Mouse (Mus musculus) c-Kit-positive CD71-positive TER-119-negative erythroid progenitor cells, embryonic 14.5 days (primary cell): ENCODE measurements at regions not wholly inside any gene's neighbourhood (a gene's known extent, or its start where the extent isn't known, plus 50 kb on each side); places are given as distances from the start of the nearest gene placed in this dataset.
"Not testable (repeated sequence)": the region's sequence is repeated elsewhere in the genome, so short reads cannot be mapped to it uniquely, and the experiment has no call there.

ENCODE experiments used
- DNase-seq: peaks from one replicate; pipeline ENCODE4 v3.0.0-alpha.2; 2013; ENCODE audit warnings: low read depth

- no peak for DNase-seq
Measured at GRCm38 (mm10) chr1:47299311-47299710, 406.7 kb upstream of the Slc39a10 start.

GRCm38 (mm10) chr1:47285639-47286038 lies 393.0 kb upstream of the Slc39a10 start:
- DNase-seq, result no peak

- no peak for DNase-seq
Measured at GRCm38 (mm10) chr1:47278321-47279020, 385.8 kb upstream of the Slc39a10 start.

- peak; percentile 1 for DNase-seq
Measured at GRCm38 (mm10) chr1:47277839-47278238, 385.2 kb upstream of the Slc39a10 start.

GRCm38 (mm10) chr1:47272131-47272530 lies 379.5 kb upstream of the Slc39a10 start:
- no peak for DNase-seq

DNA sequence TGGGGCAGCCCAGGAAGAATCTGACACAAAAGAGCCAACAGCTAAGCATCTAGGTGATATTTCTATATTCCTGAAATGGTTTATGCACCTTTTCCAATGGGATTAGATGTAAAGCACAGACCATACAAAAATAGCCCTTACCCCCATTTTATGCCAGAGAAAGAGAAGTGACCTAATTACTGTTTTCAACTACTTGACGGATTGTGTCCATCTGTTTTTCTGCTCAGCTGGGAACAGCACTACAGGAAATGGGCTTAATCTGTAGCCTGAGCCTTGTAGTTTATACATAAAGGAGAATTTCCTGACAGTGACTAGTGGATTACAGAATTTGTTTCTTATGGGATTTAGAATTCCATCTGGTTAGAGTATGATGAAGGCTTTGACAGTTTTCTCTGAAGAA lies 371.0 kb upstream of the Slc39a10 start:
- no peak for DNase-seq

- no peak for DNase-seq
Measured at GRCm38 (mm10) chr1:47261505-47262130, 369.0 kb upstream of the Slc39a10 start.

GRCm38 (mm10) chr1:47250706-47251105 lies 358.1 kb upstream of the Slc39a10 start:
- DNase-seq, result not testable (repeated sequence)

DNA sequence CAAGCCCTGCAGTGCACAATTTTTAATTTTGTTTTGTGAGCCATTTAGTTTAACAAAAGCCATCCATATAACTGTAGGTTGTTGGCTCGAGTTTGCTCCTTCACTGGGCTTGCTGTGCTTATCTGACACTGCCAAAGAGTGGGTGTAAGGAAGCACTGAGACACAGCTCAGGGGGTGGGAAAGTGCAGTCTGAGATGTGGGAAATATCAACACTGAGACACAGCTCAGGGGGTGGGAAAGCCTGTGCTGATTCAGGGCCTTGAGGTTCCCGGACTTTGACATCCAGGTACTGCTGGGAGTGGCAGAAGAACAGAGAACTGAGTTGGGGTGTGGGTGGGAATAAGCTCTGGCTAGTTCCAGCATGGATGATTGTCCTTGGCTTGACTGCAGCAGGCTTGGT lies 324.4 kb upstream of the Slc39a10 start:
- no peak for DNase-seq

- no peak for DNase-seq
Measured at GRCm38 (mm10) chr1:47216419-47217002, 323.9 kb upstream of the Slc39a10 start.

DNA sequence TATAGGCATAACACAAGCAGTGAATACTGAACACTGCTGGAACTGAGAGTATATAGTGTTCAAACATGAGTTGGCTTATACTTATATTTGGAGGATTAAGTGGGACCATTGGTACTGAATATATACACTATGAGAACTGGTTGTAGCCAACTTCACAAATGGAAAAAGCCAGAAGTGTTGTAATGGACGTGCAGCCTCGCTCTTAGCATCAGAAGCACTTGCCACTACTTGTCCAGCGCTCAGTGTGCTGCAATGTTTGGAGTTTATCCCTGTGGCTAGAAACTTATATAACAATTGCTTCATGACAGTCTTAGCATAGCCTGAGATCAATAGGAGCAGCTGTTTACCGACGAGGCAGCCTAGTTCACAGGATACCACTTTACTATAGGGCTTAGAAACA lies 320.8 kb upstream of the Slc39a10 start:
- no peak for DNase-seq

DNA sequence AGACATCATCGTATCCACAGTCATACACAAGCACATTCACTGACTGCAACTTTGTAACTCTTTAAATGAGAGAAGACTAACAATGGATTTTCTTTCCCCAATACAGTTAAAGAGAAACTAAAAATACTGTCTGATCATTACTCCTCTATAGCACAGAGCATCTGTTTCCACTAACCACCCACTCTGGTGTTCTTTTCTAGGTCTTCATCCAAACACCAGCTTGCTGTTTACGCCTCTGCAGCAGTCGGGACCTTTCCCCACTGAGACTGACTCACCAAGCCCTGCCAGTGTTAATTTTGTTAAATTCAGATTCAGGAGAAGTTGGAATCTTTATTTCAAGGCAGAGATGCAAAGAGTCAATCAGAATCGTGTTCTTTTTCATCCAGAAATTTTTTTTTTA lies 300.3 kb upstream of the Slc39a10 start:
- no peak for DNase-seq

- DNase-seq, result no peak
Measured at GRCm38 (mm10) chr1:47164417-47164816, 271.8 kb upstream of the Slc39a10 start.

DNA sequence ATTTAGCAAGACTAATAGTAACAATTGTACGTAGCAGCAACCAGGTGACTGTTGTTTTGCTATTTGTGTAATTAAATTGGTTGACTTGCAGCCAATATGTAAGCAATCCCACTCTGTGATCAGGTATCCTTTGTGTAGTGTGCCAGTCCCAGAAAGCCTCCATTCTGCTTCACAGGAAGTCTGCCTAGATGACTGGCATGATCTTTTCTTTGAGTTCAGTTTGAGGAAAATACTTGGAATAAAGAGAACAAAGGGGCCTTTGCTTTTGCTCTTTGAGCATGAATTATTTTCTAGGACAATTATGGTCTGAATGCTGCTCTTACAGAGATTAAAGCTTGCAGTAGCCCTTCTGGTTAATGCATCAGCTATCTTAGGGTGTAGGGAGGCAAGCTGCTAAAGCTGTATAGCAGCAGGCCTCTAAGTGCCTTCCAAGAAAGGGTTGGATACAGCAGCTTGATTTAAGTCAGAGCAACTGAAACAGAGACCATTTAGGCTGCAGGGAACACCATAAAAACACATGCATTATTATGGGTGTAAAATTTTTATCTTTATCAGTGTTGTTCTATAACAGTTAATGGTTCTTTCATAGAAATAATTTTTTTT lies 271.3 kb upstream of the Slc39a10 start:
- no peak for DNase-seq

DNA sequence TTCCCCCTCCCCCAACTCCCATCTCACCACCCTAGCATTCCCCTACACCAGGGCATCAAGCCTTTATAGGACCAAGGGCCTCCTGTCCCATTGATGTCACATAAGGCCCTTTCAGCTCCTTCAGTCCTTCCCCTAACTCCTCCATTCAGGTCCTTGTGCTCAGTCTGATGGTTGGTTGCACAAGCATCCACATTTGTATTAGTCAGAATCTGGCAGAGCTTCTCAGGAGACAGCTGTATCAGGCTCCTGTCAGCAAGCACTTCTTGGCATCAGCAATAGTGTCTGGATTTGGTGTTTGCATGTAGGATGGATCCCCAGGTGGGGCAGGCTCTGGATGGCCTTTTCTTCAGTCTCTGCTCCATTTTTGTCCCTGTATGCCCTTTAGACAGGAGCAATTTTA lies 237.4 kb upstream of the Slc39a10 start:
- DNase-seq, result not testable (repeated sequence)

DNA sequence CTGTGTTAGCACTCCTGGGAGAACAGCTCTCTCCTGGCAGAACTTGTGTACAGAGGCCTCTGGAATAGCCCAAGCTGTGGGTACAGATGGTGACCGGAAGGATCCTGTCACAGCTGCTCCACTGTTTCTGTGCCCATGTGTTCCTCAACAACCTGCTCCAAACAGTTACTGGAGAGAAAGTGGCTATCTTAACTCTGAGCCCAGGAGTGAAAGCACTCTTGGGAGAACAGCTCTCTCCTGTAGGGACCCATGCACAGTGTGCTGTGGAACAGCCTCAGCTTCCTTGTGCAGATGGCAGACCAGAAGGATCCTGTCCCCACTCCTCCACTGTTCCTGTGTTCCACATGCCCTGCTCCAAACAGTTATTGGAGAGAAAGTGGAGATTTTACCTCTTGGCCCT lies 227.0 kb upstream of the Slc39a10 start:
- DNase-seq, result no peak

DNA sequence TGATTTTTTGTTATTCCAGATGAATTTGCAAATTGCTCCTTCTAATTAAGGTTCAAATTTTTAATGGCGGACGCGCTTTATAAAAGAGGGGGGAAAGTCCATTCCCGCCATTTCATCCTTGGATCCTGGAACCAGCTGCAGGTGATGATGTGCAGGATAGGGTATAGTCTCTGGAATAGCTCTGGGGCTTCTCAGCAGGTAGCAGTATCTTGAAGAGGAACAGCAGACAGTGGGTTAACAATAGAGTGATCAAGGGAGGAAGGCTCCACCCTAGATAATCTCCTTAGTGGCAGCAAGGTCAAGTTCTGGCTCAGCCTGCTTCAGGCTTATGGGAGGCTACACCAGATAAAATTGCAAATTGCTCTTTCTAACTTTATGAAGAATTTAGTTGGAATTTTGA lies 224.0 kb upstream of the Slc39a10 start:
- DNase-seq, result not testable (repeated sequence)

GRCm38 (mm10) chr1:47112494-47112893 lies 219.8 kb upstream of the Slc39a10 start:
- no peak for DNase-seq

- no peak for DNase-seq
Measured at GRCm38 (mm10) chr1:47104055-47104454, 211.4 kb upstream of the Slc39a10 start.

DNA sequence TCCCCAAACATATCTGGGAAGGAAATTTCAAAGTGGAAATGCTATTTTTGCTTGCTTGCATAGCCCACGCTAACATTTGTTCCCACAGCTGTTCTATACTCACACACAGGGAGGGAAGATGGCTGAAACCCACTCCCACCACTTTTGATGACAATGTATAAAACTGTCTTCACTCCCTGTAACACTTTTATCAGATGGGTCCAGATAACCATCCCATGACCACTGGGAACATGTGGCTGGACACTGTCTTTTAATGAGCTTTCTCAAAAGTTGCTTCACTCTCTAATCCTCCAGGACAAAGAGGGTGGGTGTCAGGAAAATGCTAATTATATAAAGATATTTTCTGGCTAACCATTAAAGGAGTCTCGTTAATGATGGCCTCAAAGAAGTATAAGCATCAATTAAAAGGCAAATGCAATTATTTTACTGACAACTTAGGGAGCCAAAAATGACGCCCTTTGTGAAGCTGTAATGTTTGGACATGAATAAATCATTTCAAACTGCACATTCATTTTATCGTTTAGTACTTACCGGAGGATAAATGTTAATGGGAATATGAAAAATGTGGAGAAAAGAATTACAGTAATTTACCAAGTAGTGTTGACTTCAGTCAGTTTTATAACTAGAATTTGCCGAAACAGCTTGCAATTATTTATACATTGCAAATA lies 210.8 kb upstream of the Slc39a10 start:
- DNase-seq, result no peak

- no peak for DNase-seq
Measured at GRCm38 (mm10) chr1:47097084-47097996, 204.7 kb upstream of the Slc39a10 start.
